Mouse (Mus musculus) adrenal gland, postnatal 0 days (tissue): ENCODE data around the gene Ppfia1. TPM values are rescaled to one million over a fixed set of nuclear protein-coding genes. Genes with fewer than 3 reads are reported as not detected.

Source experiments
- polyA plus RNA-seq: library from polyadenylated mRNA; unstranded; fragments of >200 nt; fragmentation: Nextera tagmentation; extraction: Ambion mirVana; gene quantifications from 2 replicates; pipeline ENCODE4 v1.2.1, GENCODE M21; 2015

Ppfia1 gene
- polyA plus RNA-seq, result 15.7 and 18.5 TPM in 2 replicates

DNA sequence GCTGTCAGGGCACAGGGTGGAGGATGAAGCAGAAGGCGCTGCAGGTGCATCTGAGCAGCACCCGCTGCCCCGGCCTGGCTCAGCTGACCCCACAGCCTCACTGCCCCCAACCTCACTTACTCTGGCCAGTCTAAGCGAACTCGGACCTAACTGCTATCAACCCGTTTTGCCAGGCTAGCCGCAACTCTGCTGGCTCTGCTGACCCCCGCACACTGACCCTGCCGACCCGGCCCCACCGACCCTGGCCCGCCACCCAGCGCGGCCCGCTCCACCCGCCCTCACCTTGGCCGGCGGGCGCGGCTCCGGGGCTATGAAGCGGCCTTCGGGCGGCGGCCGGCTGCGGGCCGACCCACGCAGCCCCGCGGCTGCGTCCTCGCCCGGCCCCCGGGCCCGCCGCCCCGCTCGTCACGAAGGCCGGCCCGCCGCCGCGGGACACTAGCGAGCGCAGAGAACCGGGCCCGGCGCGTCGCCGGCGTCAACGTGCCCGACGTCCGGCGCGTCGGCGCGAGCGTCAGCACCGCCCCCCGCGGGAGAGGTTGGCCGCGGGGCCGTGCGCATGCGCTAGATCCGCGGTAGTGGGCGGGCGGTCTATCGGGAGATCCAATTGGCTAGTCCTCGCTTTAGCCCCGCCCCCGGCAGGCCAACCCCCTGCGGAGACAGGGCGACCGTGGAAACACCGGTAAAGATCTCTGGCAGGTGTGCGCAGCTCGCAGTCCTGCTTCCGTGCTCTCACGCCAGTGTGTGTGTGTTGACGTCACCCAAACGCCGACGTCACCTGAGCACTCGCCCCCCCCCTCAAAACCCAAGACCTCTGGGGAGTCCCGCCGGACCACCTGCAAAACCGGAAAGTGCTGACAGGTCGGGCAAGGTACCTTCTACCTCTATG lies at the start of gene Ppfia1:
Ppfia1 (minus strand) TSS at position 493 of the 886 bp plus-strand sequence.

DNA sequence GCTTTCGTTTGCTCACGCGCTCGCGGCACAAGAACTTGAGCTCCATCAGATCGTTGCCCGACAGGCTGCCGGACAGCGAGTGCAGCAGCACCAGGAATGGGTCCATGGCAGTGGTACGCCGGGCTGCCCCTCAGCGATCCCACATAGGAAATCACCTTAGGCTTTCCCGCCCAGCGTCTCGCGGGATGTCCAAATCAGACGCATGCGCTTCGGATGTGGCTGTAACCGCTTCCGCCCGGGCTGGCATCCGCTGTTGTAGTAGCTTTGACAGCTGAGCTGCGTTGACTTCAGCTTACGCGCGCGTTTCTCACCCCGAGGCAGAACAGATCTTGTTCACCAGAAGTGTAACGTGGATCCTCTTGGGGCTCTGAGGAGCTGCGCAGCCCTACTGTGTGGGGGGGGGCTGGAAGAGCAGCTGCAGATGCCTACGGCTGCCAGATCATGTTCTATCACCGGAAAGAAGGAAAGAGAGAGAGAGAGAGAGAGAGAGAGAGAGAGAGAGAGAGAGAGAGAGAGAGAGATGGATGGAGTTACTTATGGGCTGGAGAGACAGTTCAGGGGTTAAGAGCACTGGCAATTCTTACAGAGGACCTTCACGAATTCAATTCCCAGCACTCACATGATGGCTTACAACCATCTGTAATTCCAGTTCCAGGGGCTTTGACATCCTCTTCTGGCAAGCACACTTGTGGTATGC lies 28.9 kb upstream of the Ppfia1 start, which contains the start of gene Fadd:
Fadd (minus strand) TSS at position 180 of the 697 bp plus-strand sequence.

DNA sequence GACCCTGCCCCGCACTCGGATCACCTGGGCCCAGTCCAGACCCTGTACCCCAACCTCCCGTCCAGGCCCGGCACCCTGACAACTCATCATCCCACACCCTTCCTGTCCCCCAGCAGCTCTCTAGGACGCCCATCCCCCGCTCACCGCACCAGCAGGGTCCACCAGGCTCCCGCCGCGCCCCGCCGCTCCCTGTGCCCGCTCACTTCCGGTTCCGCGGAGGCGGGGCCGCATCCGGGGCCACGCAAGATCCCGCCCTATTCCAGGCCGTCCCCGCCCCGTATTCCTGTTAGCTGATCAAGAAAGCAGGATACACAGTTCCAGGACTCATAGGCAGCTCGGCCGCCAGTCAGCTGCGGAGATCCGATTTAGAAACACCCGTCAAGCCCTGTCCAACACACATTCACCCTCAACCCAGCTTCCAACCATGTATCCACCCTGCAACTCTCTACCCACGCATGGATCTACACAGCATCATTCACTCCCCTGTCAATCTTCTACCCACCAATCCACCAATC lies 82.9 kb downstream of the Ppfia1 start, which contains the start of gene Cttn:
Cttn (minus strand) TSS at position 465 of the 515 bp plus-strand sequence.

Other genes with a start within 250 kb of the Ppfia1 start
- 101 and 169 TPM in 2 replicates for gene Cttn, start 82.7 kb downstream of the Ppfia1 start, polyA plus RNA-seq
- gene Fadd, start 28.7 kb upstream of the Ppfia1 start, polyA plus RNA-seq, result 8.1 and 11.6 TPM in 2 replicates
- 18.7 and 28.7 TPM in 2 replicates for gene Ano1, start 198.2 kb upstream of the Ppfia1 start, polyA plus RNA-seq